Mouse (Mus musculus) cerebellum, postnatal 4 days (tissue): ENCODE results near the gene Clta.

ENCODE experiments used
- DNase-seq, 2 experiments: peaks; one replicate each; pipeline ENCODE4 v3.0.0; 2022; ENCODE audit warnings: low spot score in 2 of 2, mixed read lengths in 1 of 2

The Clta gene

DNA sequence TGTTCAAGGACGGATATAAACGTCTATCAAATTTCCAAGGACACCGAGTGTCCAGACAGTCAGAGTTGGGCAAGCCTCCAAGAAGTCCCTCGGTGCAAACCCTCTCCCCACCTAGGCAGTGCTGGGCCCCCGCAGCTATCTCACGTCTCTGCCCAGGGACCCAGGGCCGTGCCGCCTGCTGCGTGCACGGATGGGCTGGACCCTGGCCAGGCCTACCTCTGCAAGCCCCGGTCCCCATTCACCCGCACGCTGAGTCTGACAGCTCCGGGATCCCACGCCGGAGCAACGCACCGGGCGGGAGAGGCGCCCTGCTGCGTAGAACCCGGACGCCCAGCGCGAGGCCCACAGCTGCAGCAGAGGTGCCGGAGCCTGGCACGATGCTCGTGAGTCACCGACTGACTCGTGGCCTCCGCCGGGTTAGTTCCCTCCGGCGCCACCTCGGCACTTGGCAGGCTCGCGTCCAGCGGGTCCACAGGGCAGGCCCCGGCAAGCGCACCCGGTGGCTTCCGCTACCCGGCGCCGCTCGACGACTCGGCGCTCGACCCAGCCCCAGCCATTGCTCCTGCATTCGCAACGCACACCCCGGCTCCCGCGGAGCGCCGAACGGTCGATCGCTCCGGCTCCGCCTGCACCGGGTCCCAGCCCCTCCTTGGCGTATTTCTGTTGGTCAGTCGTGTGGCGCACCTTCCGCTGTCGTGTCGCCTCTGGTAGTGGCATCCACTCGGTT lies 68.1 kb downstream of the Clta start:
- DNase-seq = peak; percentile 77 to 87

DNA sequence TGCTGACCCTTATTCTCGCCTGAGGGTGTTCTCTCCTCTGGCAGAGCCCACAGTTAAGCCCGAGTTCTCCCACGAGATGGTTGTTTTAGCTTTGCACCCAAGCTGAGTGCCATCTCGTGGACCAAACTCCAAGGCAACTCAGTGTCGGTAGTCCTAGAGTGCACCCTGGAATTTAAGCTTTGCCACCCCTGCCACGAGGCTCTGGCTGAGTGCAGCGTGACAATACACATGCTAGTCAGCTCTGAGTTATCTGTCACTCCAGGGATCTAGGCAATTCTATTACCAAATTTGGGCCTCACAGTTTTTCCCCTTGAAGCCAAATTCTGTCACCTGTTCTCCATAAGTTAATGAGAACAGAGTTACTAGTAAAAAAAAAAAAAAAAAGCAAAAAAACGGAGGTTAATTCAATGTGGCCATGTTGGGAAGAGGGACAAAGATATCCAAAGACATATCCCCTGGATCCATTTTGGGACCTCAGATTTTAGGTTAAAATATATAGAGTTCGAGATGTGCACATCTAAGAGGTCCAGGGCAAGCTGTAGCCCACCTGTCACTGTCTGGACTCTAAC lies 68.7 kb downstream of the Clta start:
- DNase-seq = no peak

DNA sequence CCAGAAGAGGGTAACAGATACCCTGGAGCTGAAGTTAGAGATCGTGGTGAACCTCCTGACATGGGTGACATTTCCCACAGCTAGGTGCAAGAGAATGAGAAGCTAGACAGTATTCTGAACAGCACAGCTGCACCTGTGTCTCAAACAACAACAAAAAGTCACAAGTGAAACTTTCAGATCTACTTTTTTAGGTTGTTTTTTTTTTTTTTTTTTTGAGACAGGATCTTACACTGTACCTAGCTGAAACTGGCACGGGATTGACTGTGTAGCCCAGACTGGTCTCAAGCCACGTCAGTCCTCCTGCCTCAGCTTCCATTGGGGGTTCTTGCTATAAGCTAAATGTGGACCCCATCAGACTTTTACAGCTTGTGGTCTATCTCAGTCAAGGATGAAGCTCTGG lies 69.5 kb downstream of the Clta start:
- no peak for DNase-seq

DNA sequence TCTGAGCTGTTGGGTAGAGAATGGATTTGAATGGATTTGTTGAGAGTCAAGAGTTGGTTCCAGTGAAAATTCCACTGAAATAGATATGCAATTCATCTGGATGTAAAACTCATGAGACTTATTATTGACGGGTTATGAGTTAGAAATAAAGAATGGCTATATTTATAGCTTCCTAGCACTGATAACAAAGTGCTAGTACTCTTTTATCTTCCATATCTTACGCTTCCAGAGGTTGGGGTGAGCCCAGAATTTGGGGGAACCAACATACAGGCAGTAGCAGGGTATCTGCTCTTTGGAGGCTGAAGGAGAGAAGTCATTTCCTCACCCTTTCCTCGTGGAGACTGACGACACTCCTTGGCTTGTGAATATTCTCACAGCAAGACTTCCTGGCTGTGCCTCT lies 70.2 kb downstream of the Clta start:
- no peak for DNase-seq

DNA sequence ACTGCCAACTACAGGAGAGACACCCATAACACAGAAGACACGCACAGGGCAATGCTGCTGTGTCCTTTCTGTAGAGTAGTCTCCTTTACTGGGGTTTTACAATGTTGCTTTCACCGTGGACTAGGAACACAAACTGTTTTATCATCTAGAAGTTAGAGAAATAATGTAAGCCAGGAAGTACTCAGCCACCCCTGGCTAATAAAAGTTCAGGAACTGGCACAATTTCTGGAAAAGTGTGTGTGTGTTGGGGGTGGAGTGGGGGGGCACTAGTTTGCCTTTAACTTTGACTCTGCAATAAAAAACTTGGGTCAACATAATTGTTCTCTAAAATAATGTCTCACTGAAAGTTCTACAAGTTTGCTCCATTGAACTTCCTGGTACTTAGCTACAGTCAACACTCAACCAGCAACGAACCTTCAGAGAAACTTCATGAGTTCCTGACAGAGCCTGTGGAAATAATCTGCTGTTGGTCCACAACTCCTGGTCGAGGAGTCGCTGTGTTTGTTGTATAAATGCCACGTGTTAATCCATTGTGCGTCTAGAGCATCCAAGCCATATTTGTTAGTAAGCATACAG lies 74.2 kb downstream of the Clta start:
- DNase-seq = no peak
